Mouse (Mus musculus) MN1 (cell line): ENCODE data around the gene Xpo4.
"Not testable (repeated sequence)": the region's sequence is repeated elsewhere in the genome, so short reads cannot be mapped to it uniquely, and the experiment has no call there.

ENCODE experiments used
- DNase-seq: peaks from one replicate; pipeline ENCODE4 v3.0.0-alpha.2; 2016; ENCODE audit warnings: low spot score

The Xpo4 gene

GRCm38 (mm10) chr14:57679958-57680535, 14.8 kb upstream of the Xpo4 start:
- DNase-seq, result peak; percentile 84

GRCm38 (mm10) chr14:57679523-57679922, 14.3 kb upstream of the Xpo4 start:
- DNase-seq, result no peak

GRCm38 (mm10) chr14:57675481-57675880, 10.3 kb upstream of the Xpo4 start:
- no peak for DNase-seq

GRCm38 (mm10) chr14:57665628-57665950, 359 bp upstream of the Xpo4 start:
- DNase-seq, result no peak

- DNase-seq, result peak; percentile 40
Measured at GRCm38 (mm10) chr14:57664311-57664821, 864 bp downstream of the Xpo4 start.

GRCm38 (mm10) chr14:57663630-57664029, 1.6 kb downstream of the Xpo4 start:
- DNase-seq, result no peak

- DNase-seq, result no peak
Measured at GRCm38 (mm10) chr14:57658301-57658700, 6.9 kb downstream of the Xpo4 start.

DNA sequence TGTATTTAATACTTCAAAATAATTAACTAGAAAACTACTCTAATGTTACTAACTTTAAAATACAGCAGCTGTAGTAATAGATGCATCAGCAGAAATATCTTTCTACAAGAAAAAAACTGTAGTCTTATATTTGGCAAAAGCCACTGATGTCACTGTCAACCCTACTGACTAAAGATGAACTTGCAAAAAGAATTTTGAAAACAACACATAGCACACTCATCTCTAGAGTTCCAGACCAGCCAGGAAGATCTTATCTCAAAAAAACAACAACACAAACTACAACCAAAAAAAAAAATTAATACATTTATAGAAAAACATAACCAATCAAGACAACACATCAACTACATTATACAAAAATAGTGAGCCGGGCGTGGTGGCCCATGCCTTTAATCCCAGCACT, 7.7 kb downstream of the Xpo4 start:
- DNase-seq, result no peak

DNA sequence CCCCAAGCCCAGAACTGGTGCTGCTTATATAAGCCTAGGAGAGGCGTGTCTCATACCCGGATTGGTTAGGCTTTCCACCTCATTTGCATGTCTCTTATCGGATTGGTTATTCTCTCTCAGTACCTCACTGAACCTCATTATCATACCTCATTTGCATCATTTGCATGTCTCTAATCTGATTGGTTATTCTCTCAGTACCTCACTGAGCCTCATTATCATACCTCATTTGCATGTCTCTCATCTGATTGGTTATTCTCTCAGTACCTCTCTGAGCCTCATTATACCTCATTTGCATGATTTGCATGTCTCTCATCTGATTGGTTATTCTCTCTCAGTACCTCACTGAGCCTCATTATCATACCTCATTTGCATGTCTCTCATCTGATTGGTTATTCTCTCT, 8.7 kb downstream of the Xpo4 start:
- DNase-seq, result not testable (repeated sequence)

GRCm38 (mm10) chr14:57649501-57649900, 15.7 kb downstream of the Xpo4 start:
- peak; percentile 27 for DNase-seq

GRCm38 (mm10) chr14:57646155-57646554, 19.1 kb downstream of the Xpo4 start:
- DNase-seq, result no peak

GRCm38 (mm10) chr14:57639153-57639552, 26.1 kb downstream of the Xpo4 start:
- DNase-seq, result no peak

DNA sequence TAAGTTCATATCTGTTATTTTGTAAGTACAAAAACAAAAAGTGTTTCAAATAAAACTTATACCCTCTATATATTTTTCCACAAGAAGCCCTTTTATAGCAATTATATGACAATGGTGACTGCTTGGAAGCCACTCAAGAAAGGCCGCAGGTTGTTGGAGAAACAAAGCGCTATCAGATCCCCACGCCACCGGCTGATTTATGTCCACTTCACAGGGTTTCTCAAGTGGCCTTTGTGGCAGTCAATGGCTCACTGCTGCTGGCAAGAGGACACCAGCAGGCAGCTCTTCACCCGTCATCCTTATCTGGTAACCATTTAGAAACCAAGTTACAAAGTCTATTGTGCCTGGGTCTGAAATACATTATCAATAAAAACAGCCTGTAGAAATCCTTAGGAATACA, 31.1 kb downstream of the Xpo4 start:
- no peak for DNase-seq

GRCm38 (mm10) chr14:57629595-57629994, 35.6 kb downstream of the Xpo4 start:
- DNase-seq, result no peak

GRCm38 (mm10) chr14:57622934-57623333, 42.3 kb downstream of the Xpo4 start:
- no peak for DNase-seq

DNA sequence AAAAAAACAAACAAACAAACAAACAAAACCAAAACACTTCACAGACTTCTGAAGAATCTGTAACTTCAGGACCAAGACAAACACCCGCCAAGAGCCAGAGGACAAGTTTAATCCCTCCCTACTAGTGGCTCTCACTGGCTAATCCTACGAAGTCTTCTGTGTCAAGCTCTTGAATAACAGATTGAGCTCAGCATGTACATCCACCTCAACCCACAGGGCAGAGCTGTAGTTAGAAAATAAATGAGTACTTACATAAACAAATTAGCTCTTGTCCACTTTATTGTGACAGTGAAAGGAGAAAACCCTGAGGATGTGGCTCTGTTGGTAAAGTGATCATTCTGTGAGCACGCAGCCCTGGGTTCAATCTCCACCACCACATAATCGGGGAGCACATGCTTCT, 43.5 kb downstream of the Xpo4 start:
- DNase-seq, result no peak

- DNase-seq, result no peak
Measured at GRCm38 (mm10) chr14:57620598-57621236, 44.5 kb downstream of the Xpo4 start.

DNA sequence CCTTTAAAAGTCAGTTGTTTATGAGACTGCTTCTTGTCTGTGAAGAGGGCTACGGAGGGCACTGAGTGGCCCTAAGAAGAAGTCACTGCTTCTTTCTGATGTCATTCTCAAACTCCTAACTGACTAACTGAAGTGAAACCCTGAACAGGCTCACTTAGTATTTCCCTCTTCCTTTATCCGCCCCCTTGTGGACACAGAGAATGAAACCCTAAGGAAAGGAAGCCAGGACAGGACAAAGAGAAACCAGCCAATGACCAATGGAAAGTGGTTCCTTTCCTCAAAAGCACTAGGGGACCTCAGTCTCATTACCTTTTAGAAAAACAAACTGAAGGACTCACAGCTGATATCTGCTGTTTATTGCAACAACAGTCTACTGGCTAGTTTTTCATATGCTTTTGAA, 45.7 kb downstream of the Xpo4 start:
- peak; percentile 71 for DNase-seq

DNA sequence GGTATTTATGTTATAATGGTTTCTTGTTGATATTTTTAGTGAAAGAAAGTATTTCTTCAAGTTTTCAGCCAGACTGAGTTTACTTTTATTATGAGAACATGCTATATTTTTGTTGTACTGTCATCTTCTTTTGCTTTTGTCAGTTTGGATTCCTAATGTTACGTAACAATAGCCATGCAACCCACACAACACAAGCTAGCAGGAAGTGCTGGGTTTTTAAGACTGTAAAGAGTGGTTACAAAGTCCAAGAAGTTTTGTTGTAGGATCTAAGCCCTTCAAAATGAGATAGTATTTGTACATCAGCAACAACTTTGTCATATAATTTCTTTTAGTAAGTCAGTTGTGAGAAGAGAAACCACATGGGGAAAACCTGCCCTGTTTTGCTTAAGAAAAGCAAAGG, 47.6 kb downstream of the Xpo4 start:
- DNase-seq, result no peak

- DNase-seq, result no peak
Measured at GRCm38 (mm10) chr14:57616339-57616965, 48.8 kb downstream of the Xpo4 start.

DNA sequence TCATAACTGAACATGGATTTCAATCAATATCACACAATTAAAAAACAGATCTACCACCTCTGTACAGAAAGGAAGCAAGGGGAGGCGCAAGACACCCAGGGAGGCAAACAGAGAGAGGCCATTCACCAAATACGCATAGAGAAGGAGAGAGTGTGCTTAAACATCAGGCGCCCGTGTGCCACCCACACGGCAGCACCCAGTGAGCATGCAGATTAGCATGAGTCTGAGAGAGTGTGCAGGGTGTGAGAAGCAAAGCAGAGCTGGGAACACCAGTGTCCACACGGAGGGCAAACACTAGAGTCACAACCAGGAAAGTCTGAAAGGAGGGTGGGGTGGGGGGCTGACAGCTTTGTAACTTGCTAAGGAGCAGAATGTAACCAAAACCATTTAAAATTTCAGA, 49.4 kb downstream of the Xpo4 start:
- DNase-seq, result no peak

DNA sequence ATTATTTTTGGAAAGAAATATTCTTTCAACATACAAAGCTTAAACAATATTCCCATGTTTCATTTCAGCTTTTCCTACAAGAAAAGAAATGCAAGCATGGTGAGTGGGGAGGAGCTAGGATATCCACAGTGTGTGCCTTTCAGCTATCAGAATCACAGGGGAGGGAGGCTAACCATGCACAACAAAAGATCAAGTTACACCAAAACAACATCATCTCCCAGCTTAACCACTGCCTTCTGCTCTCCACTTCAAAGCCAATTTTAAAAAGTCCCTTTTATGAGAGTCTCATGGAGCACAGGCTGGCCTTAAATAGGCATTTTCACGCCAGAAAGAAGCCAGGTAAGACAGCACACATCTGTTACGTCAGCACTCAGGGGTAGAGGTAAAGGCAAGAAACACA, 54.2 kb downstream of the Xpo4 start:
- DNase-seq, result no peak

DNA sequence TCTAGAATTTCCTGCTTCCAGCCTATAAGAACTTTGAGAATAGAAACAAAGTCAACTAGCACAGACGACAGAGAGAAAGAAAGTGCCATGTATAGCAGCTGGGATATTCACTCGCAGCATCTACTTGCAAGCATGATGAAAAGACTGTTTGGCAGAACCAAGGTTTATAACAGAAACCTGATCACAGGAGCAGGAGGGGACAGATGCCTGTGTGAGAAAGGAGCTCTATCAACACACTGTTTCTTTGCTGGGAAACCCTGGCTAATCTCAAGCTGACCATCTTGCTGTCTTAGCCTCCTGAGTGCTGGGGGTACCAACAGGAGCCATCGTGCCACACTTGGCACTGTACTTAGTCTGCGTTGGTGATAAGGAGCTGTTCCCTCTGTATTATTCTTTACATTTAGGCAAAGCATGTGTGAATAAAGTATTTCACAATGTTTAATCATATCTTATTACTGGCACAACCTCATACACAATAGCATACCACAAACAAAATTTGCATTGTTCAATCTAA, 55.4 kb downstream of the Xpo4 start:
- no peak for DNase-seq
